Mouse (Mus musculus) testis, postnatal 10 days (tissue): Measurements from ENCODE around the gene Hoxd10.

Experiments used
- DNase-seq: peaks from one replicate; pipeline ENCODE4 v3.0.0; 2021; ENCODE audit warnings: low spot score

Hoxd10 gene

DNA sequence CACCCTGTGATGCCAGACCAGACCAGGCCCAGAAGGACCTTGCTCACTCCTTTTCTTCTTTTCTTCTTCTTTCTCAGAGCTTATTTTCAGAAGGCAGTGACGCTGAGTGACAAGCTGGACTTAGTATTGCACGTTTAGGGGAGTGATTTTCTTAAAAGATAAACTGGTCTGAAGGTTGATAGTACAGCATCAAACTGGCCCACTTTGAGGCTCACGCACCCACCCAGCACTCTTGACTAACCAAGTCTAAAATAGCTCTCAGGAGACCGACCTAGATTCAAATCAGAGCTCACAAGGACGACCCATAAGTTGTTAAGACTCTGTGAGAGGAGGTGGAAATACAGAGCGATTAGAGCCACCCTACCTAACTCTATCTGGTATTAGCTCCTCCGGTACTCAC, 25.3 kb upstream of the Hoxd10 start:
- DNase-seq, result no peak

DNA sequence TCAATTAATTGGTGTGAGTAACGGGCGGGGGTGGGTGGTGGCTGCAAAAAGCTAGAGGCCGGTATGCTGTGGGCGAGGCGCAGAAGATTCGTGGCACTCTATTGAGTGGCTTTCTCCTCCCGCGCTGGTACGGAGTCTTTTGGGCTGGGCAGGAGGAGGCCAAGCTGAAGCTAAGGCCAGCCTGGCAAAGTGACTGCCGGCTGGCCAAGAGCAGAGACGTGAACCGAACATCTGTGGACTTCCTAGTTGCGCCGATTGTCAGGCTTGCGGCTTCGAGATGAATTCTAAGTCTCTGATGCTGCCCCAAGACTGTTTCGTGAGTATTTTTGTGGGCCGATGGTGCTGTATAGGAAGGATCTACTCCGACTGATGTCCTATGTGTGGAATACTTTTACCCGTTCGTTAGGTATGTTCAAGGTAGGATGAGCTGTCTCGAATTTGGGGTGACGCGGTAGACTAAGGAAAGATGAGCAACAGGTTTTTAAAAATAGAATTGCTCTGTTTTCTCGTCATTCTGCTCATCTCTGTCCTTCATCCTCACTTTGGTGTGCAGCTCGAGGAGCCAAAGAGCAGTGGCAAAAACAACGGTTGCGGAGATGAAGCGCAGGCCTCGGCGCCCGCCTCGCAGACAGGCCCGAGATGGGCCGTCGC, 24.4 kb upstream of the Hoxd10 start:
- DNase-seq, result no peak

DNA sequence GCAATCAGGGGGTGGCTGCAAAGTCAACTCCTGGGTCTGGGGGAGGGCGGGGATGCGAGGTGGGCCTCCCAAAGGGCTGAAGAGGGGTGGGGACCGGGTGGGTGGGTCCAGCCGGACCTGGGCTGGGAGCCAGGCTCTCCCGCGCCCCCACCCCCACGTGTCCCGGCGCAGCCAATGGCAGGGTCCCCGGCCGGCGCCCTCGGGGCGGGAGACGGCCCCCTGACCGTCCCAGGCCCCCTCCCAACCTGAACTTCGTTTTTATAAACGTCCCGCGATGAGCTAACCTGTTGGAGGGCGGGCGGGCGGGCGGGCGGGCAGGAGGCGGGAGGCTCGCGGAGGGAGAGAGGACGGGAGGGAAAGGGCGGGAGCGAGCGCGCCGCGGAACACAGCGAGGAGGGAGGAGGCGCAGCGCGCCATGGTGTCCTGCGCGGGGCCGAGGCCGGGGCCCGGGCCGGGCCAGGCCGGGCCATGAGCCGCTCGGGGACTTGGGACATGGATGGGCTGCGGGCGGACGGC, 23.8 kb upstream of the Hoxd10 start, which contains the start of gene Hoxd13:
Gene Hoxd13 (plus strand): TSS at position 469 of the 516 bp plus-strand sequence.
- no peak for DNase-seq

DNA sequence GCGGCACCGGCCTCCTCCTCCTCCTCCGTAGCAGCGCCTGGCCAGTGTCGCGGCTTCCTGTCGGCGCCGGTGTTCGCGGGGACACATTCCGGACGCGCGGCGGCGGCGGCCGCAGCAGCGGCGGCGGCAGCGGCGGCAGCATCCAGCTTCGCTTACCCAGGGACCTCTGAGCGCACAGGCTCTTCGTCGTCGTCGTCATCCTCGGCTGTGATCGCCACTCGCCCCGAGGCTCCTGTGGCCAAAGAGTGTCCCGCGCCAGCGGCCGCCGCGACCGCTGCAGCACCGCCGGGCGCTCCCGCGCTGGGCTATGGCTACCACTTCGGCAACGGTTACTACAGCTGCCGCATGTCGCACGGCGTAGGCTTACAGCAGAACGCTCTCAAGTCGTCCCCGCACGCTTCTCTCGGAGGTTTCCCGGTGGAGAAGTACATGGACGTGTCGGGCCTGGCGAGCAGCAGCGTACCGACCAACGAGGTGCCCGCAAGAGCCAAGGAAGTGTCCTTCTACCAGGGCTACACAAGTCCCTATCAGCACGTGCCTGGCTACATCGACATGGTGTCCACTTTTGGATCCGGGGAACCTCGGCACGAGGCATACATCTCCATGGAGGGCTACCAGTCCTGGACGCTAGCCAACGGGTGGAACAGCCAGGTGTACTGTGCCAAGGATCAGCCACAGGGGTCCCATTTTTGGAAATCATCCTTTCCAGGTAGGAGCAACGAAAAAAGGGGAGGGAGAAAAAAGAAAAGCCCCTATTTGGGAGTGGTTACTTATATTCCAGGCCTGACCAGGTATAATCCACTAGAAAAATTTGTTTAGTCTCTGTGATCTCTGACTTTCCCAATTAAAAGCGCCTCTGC, 23.1 kb upstream of the Hoxd10 start:
- DNase-seq, result no peak

DNA sequence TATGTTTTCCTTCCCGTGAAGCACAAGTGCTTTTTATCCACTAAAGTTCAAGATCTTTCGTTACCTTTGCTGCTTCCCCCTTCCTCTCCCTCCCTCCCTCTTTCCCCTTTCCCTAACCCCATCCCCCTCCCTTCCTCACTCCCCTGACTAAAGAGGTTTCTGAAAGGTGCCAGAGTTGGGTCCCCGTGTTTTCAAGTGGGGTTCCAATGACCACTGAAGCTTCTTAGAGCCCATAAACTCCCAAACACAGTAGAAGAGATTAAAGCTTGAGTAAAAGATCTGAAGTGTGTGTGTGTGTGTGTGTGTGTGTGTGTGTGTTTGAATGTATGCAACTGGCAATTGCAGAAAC, 22.5 kb upstream of the Hoxd10 start:
- no peak for DNase-seq

DNA sequence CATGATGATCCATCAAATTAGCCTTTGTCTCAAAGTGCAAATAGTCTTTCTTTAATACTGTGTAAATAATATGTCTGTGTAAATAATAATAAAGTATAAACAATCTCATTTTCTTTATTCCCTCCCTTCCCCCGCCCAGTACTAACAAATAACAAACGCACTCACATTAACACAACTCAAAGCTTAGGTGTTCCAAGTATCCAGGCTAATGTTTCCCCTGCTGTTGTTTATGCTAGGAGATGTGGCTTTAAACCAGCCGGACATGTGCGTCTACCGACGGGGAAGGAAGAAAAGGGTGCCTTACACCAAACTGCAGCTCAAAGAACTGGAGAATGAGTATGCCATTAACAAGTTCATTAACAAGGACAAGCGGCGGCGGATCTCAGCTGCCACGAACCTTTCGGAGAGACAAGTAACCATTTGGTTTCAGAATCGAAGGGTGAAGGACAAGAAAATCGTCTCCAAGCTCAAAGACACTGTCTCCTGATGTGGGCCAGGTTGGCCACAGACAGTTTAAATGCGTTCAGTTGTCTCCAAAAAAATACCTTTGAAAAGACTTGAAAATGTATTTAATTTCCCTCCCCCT, 22.0 kb upstream of the Hoxd10 start:
- no peak for DNase-seq

DNA sequence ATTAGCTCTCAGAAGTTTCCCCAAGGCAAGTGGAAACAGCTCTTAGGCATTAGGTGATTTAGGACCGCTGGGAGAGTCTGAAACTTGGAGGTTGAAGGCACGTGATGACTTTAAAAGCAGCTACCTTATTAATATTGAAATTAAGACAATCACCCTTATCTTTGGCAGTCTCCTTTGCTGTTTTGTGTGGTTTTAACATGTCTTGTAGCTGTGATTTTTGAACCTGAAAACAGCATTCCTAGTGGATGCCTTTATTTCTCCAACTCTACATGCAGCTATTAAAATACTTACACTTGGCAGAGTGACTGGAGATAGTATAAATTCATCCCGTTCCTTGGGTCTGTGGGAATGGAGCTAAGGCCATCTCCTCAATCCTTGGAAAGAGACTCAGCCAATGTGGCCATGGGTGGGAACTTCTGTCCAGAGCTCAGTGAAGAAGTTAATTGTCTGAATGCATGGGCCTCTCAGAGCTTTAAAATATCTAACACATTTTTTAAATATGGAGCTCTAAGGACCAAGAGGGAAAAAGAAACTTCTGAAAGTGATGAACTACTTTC, 21.0 kb upstream of the Hoxd10 start:
- DNase-seq, result no peak

DNA sequence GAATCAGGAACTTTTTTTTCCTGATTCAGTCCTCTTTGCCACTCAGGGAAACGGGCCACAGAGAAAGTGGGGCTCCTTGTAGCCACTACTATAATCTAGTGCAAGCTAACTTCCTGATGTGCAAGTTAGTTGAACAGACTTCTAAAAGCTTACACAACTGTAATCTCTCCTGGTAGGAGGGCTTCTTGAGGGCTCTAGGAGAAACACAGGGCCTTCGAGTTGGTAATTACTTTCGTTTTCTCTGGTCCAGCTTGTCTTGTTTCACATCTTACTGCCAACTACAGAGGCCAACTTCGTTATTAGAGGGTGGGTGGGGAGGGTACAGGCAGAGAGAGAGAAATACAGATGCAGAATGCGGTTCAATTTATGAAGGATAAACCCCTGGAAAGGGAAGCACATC, 19.9 kb upstream of the Hoxd10 start:
- DNase-seq, result no peak

DNA sequence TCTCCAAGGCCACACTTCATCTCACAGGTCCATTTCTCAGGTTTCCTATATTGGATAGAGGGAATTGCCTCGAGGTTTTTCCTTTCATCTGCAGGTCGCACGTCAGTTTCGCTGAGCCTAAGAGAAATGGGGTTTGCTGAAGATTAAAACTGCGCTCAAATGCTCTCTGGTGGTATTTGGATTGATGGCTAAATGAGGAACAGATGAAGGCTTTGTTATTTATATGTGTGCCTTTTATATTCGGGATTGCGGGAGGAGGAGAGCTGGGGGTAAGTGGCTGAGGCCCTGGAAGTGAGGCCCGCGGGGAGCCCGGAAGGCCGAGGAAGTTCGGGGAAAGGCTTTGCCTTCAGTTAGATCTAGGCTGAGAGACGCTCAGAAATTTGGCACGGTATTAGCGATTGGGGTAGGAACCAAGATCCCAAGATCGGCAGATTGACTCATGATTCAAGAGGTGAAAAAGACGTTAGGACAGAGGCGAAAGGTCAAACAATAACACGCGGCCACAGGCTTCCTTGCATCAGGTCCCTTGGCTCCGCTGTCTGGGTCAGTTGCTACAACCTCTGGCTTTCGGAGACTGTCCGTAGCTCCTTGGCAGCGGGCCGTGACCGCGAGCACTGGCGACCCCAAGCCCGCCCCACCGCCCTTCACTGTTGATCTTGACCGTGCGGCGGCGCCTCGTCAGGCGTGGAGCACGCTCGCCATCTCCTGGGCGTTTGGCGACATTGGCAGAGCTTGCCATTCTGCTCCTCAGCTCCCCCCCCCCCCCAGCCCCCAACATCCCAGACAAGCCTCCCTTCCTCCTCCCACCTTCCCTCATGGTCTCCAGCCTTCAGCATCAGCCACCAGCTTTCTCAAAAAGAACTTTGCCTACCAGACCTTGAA, 19.0 kb upstream of the Hoxd10 start:
- peak; percentile 80 for DNase-seq

DNA sequence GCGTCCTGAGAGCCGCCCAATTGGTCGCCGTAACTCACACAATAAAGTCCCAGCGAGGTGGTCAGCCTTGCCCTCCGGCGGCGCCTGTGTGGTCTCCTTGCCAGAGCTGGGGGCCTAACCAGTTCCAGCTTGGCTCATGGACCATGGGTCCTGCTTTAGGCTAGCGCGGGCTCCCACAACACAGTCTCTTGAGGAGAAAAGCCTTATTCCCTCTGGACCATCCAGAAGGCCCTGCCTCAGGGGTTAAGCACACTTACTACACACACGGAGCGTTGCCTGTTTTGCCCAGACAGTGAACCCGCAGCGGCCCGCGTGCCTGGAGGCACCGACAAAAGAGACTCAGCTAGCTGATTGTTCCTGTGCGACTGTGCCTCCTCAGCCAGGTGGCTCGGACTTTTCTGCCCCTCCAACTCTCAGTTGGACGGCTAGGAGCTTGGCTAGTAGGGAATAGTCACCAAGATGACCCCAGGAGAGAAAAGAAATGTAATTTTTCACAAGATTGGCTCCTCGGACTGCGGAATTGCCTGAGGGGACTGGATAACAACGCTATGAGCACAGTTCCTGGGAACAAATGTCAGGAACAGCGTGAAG, 17.8 kb upstream of the Hoxd10 start:
- no peak for DNase-seq

DNA sequence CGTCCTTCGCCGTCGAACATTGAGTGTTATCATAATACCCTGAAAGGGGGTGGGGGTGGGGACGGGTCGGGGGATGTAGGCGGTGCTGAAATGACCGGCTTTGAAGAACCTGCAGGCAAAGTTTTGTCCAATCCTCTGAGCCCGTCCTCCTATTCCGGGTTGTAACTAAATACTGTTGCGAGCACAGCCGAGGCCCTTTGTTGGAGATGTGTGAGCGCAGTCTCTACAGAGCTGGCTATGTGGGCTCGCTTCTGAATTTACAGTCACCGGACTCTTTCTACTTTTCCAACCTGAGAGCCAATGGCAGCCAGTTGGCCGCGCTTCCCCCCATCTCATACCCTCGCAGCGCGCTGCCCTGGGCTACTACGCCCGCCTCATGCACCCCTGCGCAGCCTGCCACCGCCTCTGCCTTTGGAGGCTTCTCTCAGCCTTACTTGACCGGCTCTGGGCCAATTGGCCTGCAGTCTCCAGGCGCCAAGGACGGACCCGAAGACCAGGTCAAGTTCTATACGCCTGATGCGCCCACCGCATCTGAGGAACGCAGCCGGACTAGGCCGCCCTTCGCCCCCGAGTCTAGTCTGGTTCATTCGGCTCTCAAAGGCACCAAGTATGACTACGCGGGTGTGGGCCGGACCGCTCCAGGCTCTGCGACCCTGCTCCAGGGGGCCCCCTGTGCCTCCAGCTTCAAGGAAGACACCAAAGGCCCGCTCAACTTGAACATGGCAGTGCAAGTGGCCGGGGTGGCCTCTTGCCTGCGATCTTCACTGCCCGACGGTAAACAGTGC, 16.7 kb upstream of the Hoxd10 start, which contains the start of gene Hoxd12:
Gene Hoxd12 (plus strand): TSS at position 133 of the 785 bp plus-strand sequence.
- DNase-seq, result no peak

DNA sequence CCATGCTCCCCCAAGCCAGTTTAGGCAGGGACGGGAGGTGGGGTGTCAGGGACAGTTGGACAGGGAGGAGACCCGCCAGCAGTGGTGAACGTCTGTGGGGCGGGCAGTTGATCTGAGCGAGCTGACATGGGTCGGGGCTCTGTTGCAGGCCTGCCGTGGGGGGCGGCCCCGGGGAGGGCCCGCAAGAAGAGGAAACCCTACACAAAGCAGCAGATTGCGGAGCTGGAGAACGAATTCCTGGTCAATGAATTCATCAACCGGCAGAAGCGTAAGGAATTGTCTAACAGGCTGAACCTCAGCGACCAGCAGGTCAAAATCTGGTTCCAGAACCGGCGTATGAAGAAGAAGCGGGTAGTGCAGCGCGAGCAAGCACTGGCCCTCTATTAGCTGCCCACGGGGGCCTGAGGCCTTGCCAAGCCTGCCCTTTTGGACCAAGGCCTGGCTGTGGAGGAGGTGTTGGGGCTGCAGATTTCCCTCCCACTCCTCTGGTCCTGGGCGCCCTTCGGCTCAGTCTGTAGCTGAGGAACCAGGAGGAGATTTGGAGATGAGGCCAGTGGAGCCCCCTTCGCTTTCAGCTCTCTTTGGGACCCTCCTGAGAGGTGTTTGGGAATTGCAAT, 15.9 kb upstream of the Hoxd10 start:
- DNase-seq, result no peak

DNA sequence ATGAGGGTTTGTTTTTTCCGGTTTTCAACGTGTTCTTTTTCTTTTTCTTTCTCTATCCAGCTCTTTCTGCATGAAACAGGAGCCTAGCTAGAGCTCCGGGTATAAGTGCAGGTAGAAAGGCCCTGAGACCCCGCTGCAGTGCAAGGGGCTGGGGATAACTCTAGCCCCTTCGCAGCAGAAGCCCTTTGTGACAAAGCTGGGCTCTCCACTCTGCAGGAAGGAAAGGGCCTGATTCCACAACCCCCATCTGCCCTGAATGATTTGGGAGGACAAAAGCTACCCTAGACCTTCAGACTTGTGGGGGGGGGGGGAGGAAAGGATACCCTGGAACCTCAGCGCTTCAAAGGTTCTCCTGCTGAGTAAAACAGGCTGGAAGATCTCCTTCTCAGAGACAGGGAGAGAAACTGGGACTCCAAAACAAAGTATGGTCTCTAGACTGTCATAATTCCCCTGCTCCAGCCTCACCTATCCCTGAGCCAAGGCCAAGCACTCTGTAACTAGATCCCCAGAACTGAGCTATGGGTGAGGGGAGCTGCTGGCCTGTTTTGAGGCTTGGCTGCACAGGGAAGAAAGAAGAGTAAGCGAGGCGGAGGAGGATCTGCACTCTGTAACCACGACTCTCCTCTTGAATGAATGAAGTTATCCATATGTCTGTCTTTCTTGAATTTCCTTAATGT, 15.2 kb upstream of the Hoxd10 start:
- DNase-seq, result no peak

DNA sequence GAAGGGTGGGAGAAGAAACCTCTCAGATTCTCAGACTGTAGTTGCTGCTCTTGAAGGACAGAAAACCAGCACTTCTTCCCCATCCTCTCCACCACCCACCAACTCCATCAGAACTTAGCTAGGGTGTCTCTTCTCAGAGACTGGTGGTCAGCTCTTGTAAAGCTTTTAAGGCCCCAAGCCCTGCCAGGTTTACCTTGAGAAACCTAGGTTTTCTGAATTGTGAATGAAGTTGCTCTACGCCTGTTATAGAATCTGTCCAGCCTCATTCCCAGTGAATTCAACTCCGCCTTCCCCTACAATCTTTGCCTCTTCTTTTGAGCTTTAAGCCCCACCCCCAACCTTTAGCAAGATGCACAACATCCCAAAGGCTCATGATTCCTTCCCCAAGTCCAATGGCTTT, 14.6 kb upstream of the Hoxd10 start:
- DNase-seq, result no peak

DNA sequence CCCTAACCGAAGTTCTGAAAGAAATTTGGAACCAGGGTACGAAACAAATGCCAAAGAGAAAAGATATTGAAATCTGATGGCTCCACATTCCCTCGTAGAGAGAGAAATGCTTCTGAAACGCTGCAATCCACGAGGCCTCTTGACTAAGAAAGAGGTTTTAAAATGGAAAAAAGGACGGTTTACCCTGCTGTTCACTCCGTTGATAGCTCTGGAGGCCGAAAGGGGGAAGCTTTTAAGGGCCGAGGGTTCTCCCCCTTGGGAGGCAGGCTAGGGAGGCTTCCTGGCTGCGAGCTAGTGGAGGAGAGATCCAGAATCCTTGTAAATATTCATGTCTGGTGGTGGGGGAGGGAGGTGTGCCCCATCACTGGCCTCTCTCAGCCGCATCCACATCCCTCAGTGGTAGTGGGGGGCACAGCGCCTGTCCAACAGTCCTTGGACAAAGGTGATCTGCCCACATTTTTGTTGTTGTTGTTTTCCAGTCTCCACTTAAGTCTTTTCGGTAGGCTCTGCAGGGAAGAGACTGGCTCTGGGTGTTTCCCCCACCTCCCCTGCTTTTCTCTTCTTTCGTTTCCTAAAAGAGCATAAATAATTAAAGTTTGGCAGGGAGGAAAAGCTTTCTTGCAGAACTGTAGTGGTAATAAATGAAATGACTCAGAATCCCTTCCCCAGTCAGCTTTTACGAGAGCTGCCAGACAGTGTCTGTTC, 12.7 kb upstream of the Hoxd10 start, which contains the start of gene Hoxd11:
Gene Hoxd11 (plus strand): TSS at position 667 of the 705 bp plus-strand sequence.
- no peak for DNase-seq

DNA sequence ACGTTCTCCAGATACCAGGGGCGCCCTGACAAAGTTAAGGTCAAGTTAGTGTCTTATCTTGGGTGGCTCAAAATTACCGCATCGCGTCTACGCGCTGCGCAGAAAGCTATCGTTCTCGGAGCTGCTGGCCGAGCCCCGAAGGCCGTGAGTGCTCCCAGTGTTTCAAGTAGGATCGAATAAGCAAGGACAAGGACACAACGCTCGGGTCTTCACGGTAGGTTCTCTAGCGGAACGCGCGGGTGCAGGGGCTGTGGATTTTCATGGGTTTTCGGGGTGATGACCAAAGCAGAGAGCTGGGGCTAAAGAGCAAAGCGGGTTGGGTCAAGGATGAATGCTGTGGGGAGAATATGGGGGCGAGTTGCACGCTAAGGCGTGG, 12.1 kb upstream of the Hoxd10 start:
- no peak for DNase-seq

DNA sequence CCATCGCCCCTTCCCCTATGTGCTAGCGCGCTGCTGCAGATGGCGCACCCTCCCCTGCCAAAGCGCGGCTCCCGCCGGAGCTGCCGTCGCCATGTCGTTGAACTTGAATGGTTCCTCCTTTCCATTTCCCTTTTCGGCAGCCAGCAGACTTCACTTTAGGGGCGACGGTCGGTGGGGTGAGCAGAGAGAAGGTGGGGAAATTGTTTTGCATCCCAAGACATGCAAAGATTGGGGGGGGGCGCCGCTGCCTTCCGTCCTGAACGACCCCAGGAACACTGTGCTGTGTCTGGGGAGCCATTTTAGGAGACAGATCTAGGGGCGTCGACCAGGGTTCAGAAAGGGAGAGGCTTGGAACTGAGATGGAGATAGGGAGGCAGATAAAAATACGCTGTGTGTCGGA, 11.7 kb upstream of the Hoxd10 start:
- DNase-seq, result no peak

DNA sequence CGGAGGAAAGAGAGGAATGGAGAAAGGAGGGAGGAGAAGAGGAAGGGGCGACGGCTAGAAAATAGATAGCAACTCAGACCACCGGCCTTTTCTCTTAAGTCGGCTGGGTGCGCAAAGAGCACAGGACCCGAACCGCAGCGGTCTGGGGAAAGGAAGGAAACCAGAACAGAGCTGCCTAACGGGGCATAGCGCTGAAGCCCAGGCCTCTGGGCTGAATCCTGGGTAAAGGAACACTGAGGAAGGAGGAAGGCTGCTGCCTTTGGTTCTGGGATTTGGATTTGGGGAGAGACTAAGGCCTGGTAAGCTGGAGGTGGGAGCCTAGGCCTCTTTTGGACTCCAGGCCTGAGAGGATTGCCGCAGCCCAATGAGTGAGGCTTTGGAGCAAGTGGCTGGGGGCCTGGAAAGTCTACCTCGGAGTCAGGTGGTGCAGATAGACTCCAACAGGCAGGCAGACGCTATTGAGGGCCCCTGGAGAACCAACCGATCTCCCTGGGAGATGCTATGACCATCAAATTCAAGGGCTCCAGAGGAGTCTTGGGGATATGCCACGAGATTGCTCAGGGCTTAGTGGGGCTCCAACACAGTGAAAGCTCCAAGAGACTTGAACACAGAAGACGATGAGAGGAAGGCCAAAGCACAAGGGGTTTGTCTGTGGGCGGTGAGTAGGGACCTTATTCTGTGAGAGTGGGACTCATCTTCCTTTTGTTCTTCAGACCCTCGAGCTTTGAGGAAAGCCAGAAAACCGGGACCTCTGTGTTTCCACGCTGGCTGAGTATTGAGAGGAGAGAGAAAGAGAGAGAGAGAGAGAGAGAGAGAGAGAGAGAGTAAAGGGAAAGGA, 10.9 kb upstream of the Hoxd10 start:
- no peak for DNase-seq
